Mouse (Mus musculus) adrenal gland, postnatal 36 days (tissue): Measurements from ENCODE around the gene Zfp408. TPM values are rescaled to one million over a fixed set of nuclear protein-coding genes. Genes with fewer than 3 reads are reported as not detected.

ENCODE experiments used
- DNase-seq, 2 experiments: peaks; one replicate each; pipeline ENCODE4 v3.0.0; 2021; ENCODE audit warnings: mixed read lengths in 1 of 2
- long read RNA-seq, 2 experiments: library from polyadenylated mRNA; stranded (forward); transcript quantifications; one replicate each; pipeline ENCODE4 v2.0.0; 2021; ENCODE audit warnings: borderline sequencing depth in 2 of 2
- total RNA-seq, 2 experiments: library from RNA; stranded (reverse); gene quantifications; 2 replicates each; pipeline ENCODE4 v1.2.3; 2021

Zfp408 gene
- total RNA-seq = 10 to 100 TPM in 1 of 2 experiments, 1 to 10 TPM in 1; 9.7 to 11.6 TPM
- long read RNA-seq, experiment 1, partial matches to known transcripts = 2 of 7 reads
- long read RNA-seq, experiment 1, other reads (novel, unspliced or antisense) = 4 of 7 reads
- long read RNA-seq, experiment 2, partial matches to known transcripts = 1 of 6 reads
- long read RNA-seq, experiment 2, other reads (novel, unspliced or antisense) = 4 of 6 reads

GRCm38 (mm10) chr2:91649553-91650359 lies at the start of gene Zfp408, which contains the start of gene Arhgap1:
TSS of gene Zfp408 (minus strand) at chr2:91649791.
TSS of gene Arhgap1 (plus strand) at chr2:91649860.
- peak; percentile 97 for DNase-seq

GRCm38 (mm10) chr2:91699225-91699624 lies 49.6 kb upstream of the Zfp408 start:
- DNase-seq = no peak

- DNase-seq = no peak
These were observed 46.6 kb upstream of the Zfp408 start for GRCm38 (mm10) chr2:91696225-91696590.

GRCm38 (mm10) chr2:91695436-91696224 lies 46.0 kb upstream of the Zfp408 start:
- peak in 1 of 2 experiments; percentile 35 for DNase-seq

- peak; percentile 90 to 93 for DNase-seq
These were observed 39.9 kb upstream of the Zfp408 start for GRCm38 (mm10) chr2:91689452-91689851.

- DNase-seq = no peak
These were observed 34.3 kb upstream of the Zfp408 start for GRCm38 (mm10) chr2:91683919-91684318.

- DNase-seq = peak; percentile 17 to 59
These were observed 33.3 kb upstream of the Zfp408 start for GRCm38 (mm10) chr2:91682850-91683249.

- no peak for DNase-seq
These were observed 27.4 kb upstream of the Zfp408 start for GRCm38 (mm10) chr2:91676961-91677360.

GRCm38 (mm10) chr2:91676420-91676819 lies 26.8 kb upstream of the Zfp408 start:
- no peak for DNase-seq

- no peak for DNase-seq
These were observed 25.3 kb upstream of the Zfp408 start for GRCm38 (mm10) chr2:91674895-91675294.

- DNase-seq = no peak
These were observed 24.0 kb upstream of the Zfp408 start for GRCm38 (mm10) chr2:91673587-91673986.

GRCm38 (mm10) chr2:91670038-91670437 lies 20.4 kb upstream of the Zfp408 start:
- peak in 1 of 2 experiments; percentile 31 for DNase-seq

- DNase-seq = peak in 1 of 2 experiments; percentile 62
These were observed 19.7 kb upstream of the Zfp408 start for GRCm38 (mm10) chr2:91669326-91669725.

GRCm38 (mm10) chr2:91667747-91668146 lies 18.2 kb upstream of the Zfp408 start:
- DNase-seq = no peak

GRCm38 (mm10) chr2:91666386-91666910 lies 16.9 kb upstream of the Zfp408 start:
- DNase-seq = no peak

GRCm38 (mm10) chr2:91664780-91665179 lies 15.2 kb upstream of the Zfp408 start:
- DNase-seq = no peak

GRCm38 (mm10) chr2:91660981-91661380 lies 11.4 kb upstream of the Zfp408 start:
- no peak for DNase-seq

GRCm38 (mm10) chr2:91659657-91660056 lies 10.1 kb upstream of the Zfp408 start:
- DNase-seq = no peak

- no peak for DNase-seq
These were observed 7.2 kb upstream of the Zfp408 start for GRCm38 (mm10) chr2:91656774-91657173.

GRCm38 (mm10) chr2:91655827-91656226 lies 6.2 kb upstream of the Zfp408 start:
- DNase-seq = no peak

- DNase-seq = no peak
These were observed 5.8 kb upstream of the Zfp408 start for GRCm38 (mm10) chr2:91655388-91655787.

GRCm38 (mm10) chr2:91652863-91653262 lies 3.3 kb upstream of the Zfp408 start:
- no peak for DNase-seq
